Mouse (Mus musculus) brain, adult 2 months (tissue): ENCODE data around the gene Sephs2.
"Not testable (repeated sequence)": the region's sequence is repeated elsewhere in the genome, so short reads cannot be mapped to it uniquely, and the experiment has no call there.

Experiments
- DNase-seq: peaks from one replicate; pipeline ENCODE4 v3.0.0; 2011; ENCODE audit warnings: low read depth, low spot score

Sephs2 gene

DNA sequence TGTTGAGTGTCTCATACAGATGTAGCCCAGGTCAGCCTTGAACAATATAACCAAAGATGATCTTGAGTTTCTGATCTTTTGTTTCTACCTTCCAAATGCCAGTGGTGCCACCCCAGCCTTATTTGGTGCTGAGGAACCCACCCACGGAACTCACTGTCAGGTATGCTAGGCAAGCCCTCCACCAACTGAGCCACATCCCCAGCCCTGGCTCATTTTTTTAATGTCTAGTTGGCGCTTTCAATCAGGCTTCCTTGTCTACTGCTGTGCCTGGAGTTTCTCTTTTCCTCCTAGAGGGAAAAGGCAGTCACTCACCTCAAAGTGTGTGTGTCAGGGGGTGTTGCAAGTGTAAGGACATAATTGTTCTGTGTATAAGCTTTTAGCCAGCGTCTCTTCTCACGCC is 2.8 kb downstream of the Sephs2 start:
- no peak for DNase-seq

DNA sequence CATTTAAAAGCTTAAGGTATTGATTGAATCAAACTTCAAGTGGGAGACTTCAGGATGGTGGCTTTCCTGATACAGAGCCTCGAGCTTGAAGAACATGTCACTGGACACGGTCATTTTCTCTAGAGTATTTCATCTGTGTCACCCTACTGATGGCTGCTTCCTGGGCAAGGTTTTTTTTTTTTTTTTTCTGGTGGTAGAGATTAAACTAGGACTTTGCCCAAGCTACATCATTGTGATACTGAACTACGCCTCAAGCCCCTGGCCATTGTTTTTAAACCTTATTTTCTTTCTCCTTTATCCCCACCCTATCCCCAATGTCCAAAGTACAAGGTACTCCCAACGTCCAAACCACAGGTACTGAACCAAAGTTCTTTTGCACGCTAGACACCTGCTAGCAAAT is 3.2 kb downstream of the Sephs2 start:
- DNase-seq, result no peak

DNA sequence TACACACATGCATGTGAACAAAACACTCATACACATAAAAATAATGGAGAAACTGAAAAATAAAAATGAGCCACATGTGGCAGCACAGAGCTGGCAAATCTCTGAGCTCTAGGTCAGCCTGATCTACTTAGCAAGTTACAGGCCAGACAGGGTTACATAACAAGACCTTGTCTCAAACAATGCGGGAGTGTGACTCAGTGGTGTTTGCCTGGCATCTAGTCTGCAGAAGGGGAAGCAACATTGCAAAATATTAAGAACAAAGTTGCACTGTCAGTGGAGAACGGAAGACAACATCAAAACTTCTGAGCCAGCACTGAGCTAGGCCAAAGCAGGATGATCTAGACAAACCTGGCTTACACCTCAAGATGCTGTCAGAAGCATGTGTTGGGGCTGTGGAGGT is 3.6 kb downstream of the Sephs2 start:
- no peak for DNase-seq

DNA sequence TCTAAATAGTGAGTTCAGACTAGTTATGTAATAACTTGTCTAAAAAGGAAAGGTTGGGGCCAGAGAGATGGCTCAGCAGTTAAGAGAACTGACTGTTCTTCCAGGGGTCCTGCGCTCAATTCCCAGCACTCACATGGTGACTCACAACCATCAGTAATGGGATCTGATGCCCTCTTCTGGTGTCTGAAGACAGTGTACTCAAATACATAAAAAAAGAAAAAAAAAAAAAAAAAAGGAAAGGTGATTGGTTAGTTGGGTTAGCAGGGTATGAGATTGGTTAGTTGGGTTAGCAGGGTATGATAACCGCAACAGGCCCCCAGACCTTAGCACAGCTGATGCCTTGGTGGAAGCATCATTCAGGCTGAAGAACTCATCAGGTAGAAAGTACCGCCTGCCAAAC is 10.3 kb downstream of the Sephs2 start:
- no peak for DNase-seq

DNA sequence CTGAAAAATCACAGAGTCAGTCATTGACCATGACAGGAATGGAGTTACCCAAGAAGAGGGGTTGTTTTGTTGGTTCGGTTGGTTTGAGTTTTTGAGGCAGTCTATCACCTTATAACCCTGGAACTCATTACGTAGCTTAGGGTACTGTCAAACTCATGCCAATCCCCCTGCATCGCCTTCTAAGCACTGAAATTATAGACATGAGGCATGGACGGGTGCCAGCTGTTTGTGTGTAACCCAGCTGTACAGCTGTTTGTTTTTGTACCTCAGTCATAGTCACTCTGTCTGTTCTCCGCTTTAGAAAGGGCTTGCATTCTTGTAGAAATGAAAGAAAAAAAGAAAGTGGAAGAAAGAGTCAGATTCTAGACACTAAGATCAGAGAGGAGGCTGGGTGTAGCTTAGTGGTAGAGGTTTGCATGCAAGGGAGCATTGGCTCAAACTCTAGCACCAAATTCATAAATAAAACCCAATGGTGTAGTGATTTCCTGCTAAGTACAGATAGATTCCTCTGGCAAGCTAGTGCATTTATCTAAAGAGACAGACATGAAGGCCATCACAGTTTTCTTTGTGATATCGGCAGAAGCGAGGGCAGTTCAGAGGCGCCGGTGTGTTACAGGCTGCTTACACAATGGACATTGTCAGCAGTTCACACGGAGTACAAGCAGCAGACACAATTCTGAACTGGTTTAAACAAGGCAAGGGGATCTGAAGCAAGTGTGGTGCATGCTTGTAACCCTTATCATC is 11.5 kb downstream of the Sephs2 start:
- no peak for DNase-seq

DNA sequence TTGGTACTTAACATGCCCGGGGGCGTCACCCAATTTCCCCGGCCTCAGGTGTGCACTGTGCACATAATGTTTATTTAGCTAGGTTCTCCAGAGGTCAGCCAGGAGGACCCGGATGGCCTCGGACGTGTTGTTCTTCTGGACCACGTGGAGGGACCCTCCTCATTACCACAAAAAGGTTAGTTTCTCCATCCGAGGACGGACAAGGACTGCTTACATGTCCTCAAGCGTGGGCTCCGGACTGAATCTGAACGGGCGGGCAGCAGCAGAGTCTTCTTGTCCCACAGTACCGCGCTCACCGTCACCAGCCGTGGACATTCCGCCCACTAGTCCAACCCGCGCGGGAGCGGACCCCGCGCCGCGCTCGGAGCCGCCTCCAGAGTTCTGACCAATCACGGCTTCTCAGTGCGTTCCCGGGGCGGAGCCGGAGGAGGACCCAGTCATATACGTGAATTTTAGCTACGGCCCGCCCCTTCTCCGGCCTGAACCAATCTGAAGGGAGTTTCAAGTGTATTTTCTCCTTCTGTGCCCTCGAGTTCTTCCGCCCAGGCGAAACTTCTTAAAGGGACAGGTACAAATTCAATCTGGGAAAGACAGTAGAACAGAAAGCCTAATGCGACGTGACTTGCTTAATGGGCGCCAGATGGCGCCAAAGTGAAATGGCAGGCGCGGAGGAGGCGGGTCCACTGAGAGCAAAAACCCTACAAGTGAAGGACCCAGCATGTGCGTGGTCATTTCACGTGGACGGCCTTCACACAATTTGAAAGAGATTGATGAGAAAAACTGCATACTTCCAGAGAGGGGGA is 13.3 kb downstream of the Sephs2 start, which contains the start of gene Dctpp1:
Dctpp1 (minus strand) TSS at position 401 of the 803 bp plus-strand sequence.
- peak; percentile 100 for DNase-seq

DNA sequence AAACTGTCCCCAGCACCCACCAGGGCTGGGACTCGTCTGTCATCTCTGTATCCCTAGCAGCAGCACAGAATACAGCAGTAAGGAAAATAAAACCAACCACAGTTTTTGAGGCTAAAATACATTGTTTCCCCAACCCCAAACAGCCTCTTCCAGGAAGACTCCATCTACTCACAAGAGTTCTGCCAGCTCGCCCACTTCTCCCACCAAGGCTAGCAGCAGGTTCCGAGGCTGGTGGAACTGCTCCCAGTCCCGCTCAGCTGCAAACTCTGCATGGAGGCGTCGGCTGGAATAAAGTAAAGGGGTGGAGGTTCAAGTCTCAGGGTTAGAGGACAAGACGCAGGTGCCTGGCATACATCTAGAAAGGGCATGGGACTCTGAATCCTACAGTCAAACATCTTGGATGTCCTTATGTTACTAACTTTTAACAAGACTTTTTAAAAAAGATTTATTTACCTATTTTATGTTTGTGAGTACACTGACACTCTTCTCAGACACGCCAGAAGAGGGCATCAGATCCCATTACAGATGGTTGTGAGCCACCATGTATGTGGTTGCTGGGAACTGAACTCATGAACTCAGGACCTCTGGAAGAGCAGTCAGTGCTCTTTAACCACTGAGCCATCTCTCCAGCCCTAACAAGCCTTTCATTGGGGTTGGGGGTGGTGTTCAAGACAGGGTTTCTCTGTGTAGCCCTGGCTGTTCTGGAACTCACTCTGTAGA is 14.5 kb downstream of the Sephs2 start:
- peak; percentile 49 for DNase-seq

DNA sequence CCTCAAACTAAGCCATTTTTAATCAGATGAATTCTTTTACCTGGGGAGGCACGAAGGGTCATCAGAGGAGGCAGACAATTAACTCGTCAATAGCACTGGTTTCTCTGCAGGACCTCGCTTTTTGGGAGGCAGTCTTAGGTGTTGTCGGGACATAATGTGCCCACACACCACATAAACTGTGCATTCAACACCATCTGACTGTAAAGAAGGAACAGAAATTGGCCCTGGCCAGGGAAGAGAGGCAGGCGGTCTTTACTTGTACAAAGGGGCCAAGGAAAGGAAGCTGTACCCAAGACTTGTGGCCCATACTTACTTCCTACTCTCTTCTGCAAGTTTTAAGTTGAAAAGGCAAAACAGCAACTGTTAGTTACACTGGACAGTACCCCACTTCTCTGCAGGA is 17.3 kb downstream of the Sephs2 start:
- DNase-seq, result no peak

DNA sequence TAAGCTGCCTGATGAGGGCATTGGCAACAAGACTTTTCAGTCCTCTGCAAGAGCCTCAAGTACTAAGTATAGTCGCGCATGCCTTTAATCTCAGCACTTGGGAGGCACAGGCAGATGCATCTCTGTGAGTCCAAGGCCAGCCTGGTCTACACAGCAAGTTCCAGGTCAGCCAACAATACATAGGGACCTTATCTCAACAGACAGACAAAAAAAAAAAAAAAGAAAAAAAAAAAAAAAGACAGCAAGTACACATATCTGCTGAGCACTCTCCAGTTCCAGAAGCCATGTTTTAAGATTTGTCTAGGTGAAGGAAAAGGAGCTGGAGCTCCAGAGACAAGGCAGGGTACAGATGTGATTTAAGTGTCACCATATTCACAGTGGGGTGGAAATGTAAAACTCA is 17.9 kb downstream of the Sephs2 start:
- no peak for DNase-seq

DNA sequence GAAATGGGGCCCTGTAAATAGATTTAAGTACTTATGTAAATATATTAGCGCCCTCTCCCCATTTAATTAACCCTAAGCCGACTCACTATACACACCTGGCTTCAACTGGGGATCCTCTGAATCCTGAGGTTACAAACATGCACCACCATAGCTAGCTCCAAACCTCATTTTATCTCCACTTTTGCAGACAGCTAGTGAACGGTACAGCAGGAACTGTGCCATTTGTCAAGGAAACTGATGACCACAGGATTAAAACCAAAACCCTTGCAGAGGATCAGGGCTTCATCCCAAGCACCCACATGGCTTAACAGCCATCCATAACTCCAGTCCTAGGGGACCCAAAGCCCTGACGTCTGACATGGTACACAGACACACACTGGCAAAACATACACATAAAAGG is 18.8 kb downstream of the Sephs2 start:
- DNase-seq, result no peak

DNA sequence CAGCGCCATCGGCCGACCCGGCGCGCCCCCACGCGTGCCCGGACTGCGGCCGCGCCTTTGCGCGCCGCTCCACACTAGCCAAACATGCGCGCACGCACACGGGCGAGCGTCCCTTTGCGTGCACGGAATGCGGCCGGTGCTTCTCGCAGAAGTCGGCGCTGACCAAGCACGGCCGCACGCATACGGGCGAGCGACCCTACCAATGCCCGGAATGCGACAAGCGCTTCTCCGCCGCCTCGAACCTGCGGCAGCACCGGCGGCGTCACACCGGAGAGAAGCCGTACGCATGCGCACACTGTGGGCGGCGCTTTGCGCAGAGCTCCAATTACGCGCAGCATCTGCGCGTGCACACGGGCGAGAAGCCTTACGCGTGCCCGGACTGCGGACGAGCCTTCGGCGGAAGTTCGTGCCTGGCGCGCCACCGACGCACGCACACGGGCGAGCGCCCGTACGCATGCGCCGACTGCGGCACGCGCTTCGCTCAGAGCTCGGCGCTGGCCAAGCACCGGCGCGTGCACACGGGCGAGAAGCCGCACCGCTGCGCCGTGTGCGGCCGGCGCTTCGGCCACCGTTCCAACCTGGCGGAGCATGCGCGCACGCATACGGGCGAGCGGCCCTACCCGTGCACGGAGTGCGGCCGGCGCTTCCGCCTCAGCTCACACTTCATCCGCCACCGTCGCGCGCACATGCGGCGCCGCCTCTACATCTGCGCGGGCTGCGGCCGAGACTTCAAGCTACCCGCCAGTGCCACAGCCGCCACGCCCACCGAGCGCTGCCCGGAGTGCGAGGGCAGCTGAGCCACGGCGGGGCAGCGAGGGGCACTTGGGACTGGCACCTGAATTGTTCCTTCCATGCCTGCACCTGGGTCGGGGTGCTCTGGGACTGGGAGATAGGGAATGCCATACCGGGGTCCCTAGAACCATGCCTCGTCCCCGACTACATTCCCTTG is 19.8 kb downstream of the Sephs2 start:
- peak; percentile 99 for DNase-seq

DNA sequence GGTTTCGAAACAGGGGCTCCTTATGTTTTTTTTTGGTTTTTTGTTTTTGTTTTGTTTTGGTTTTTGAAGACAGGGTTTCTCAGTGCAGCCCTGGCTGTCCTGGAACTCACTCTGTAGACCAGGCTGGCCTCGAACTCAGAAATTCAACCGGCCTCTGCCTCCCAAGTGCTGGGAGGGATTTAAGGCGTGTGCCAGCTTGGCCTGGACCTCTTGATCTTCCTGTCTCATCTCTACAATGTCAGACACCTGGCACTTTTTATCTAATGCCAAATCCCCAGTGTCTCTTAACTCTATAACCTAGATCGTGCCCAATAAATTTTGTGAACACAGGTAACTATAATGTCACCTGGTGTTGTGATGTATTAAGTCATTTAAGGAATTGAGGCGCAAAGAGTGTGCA is 20.5 kb downstream of the Sephs2 start:
- peak; percentile 37 for DNase-seq

DNA sequence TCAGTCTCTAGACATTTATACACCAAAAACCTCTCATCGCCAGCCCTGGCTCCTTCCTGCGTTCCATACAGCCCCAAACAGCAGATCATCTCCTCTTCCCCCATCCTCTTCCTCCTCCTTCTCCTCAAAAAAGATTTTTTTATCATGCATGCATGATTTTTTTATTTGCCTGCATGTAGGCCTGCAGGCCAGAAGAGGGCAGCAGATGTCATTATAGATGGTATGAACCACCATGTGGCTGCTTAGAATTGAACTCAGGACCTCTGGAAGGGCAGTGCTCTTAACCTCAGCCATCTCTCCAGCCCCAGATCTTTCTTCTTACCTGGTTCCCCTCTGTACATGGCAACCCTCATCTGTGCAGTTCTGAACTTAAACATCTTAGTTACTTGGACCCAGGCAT is 21.4 kb downstream of the Sephs2 start:
- peak; percentile 59 for DNase-seq

DNA sequence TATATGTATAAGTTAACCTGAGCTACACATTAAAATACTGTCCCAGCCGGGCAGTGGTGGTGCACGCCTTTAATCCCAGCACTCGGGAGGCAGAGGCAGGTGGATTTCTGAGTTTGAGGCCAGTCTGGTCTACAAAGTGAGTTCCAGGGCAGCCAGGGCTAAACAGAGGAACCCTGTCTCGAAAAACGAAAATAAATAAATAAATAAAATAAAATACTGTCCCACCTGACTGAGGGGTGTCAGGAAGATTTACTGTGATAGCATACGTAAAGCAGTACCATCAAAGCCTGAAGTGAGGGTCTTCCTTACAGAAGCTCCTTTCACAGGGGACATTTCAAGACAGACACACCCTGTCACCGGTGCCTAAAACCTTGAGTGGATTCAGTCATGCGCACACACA is 23.3 kb downstream of the Sephs2 start:
- not testable (repeated sequence) for DNase-seq

DNA sequence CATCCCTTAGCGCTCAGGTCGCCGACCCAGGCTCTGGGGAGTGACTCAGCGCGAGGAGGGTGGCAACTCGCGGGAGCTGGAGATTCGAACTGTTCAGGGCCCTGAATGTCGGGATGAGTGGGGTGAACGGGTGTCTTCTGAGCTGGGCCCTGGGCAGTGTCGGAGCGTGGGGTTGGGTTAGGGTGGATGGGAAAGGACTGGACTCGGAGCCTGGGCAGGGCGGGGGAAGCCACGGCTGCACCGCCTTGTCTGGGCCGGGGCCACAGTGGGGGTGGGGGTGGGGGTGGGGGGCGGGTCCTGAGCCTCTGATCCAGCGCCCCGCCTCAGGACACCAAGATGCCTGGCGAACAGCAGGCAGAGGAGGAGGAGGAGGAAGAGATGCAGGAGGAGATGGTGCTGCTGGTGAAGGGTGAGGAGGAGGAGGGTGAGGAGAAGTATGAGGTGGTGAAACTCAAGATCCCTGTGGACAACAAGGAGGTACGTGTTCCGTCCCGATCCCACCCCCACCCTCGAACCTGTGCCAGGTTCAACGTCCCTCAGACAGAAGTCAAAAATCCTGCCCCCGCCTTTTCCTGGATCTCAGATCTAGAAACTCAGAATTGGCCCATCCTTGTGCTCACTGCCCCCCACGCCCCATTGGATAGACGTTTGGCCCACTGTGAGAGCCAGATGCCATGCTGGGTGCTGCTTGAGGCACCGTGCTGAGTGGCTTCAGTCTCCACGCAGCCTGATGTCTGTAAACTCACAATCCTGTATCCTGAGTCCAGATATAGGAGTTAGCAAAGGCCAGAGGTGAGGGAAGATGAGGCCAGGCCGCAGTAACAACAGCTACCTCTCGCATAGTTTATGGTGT is 29.0 kb downstream of the Sephs2 start:
- DNase-seq, result peak; percentile 54

DNA sequence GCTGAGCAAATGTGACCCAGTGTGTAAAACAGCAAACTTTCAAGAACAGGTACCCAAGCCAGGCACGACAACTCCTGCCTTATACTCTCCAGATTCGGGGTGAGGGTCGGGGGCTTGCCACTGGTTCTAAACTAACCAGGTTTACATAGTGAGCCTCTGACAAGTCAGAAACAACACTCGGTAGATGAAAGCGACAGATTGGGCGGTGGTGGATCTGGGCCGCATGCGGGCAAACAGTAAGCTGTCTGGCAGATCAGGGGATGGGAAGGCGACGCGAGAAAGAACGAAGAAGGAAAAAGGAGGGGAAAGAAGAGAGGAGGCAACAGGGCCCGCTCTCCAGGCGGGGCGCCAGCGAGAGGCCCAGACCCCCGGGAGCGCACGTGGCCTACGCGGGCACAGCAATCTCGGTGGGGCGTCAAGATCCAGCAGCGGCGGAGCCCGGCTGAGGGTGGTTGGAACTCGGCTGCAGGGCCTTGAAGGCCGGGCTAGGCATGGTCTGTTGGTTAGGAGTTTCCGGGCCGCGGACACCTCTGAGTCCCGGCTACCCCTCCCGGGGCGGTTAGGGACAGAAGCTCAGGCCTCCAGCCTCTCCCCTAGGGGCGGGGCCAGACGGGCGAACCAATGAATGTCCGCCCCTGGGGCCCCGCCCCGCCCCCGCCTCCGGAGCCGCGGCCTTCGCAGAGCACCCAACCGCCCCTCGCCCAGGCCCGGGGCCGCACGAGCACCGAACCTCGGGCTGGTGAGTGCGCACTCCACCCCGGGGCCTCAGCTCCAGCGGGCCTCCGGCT is 29.8 kb downstream of the Sephs2 start, which contains the start of gene Zfp771:
Zfp771 (plus strand) TSS at position 405 of the 788 bp plus-strand sequence.
- peak; percentile 97 for DNase-seq

DNA sequence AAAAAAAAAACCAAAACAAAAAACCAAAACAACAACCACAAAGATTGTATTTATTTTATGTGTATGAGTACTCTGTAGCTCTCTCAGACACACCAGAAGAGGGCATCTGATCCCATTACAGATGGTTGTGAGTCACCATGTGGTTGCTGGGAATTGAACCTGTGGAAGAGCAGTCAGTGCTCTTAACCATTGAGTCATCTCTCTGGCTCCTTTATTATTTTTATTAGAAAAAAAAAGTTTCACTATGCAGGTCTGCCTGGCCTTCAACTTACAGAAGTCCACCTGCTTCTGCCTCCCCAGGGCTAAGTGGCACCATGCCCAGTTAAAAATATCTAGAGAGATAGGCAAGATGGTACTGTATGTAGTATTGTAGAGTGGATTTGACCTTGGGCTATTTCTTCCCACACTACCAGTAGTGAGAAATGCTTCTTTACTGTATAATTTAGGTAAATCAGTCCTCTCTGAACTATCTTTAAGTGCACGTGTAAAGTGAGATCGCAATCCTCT is 30.4 kb downstream of the Sephs2 start:
- no peak for DNase-seq

DNA sequence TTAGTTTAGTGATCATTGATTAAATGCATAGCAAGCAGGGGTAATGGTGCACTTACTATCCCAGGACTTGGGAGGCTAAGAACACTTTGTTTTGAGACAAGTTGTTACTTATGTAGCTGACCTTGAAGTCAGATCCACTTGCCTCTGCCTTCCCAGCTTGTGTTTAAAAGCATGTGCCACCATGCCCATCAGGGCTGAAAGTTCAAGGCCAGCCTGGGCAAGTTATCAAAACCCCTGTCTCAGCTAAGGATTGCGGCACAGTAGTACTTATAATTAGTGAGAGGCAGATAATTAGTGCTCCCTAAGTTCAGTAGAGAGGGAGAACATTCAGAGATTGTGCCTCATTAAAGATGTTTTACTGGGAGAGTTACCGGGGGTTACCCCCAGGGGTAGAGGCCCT is 39.1 kb downstream of the Sephs2 start:
- DNase-seq, result no peak

DNA sequence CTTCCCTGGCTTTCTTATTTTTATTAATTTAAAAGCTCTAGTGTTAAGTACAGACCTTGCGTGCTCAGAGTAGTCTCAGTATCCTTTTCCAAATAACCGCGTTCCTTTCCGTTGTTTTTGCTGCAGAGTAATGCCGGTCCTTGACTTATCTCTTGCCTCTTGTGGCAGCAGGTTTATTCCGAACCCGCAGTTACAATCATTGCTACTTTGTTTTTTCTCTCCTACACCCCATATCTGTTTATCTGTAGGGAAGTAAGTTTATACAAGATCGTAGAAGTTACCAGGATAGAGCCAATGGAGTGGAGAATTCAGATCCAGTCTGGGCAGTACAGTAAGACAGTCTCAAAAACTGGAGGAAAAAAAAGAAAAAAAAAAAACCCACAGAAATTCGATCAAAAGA is 40.1 kb downstream of the Sephs2 start:
- no peak for DNase-seq
